Mouse (Mus musculus): ENCODE measurements around the gene Agbl4.

Agbl4 gene

GRCm38 (mm10) chr4:111280936-111281335 lies 883.5 kb downstream of the Agbl4 start:
- no peak for DNase-seq (ENCODE audit: low read depth)

- no peak for DNase-seq (ENCODE audit: low read depth)
Measured at GRCm38 (mm10) chr4:111281836-111282235, 884.4 kb downstream of the Agbl4 start.

GRCm38 (mm10) chr4:111284625-111285024 lies 887.2 kb downstream of the Agbl4 start:
- DNase-seq (ENCODE audit: low read depth) = no peak

- no peak for DNase-seq (ENCODE audit: low read depth)
Measured at GRCm38 (mm10) chr4:111294528-111295241, 897.2 kb downstream of the Agbl4 start.

GRCm38 (mm10) chr4:111306518-111306917 lies 909.1 kb downstream of the Agbl4 start:
- DNase-seq (ENCODE audit: low read depth) = no peak

GRCm38 (mm10) chr4:111307166-111307565 lies 909.7 kb downstream of the Agbl4 start:
- DNase-seq (ENCODE audit: low read depth) = no peak

- DNase-seq (ENCODE audit: low read depth) = no peak
Measured at GRCm38 (mm10) chr4:111307633-111308032, 910.2 kb downstream of the Agbl4 start.

- DNase-seq (ENCODE audit: low read depth) = peak; percentile 6
Measured at GRCm38 (mm10) chr4:111308572-111309288, 911.3 kb downstream of the Agbl4 start.

- no peak for DNase-seq (ENCODE audit: low read depth)
Measured at GRCm38 (mm10) chr4:111327094-111327493, 929.6 kb downstream of the Agbl4 start.

GRCm38 (mm10) chr4:111327760-111328373 lies 930.4 kb downstream of the Agbl4 start:
- peak; percentile 63 for DNase-seq (ENCODE audit: low read depth)

GRCm38 (mm10) chr4:111329501-111329900 lies 932.0 kb downstream of the Agbl4 start:
- no peak for DNase-seq (ENCODE audit: low read depth)

GRCm38 (mm10) chr4:111332864-111333263 lies 935.4 kb downstream of the Agbl4 start:
- DNase-seq (ENCODE audit: low read depth) = no peak

GRCm38 (mm10) chr4:111349965-111350364 lies 952.5 kb downstream of the Agbl4 start:
- no peak for DNase-seq (ENCODE audit: low read depth)

GRCm38 (mm10) chr4:111350615-111351525 lies 953.4 kb downstream of the Agbl4 start:
- no peak for DNase-seq (ENCODE audit: low read depth)

GRCm38 (mm10) chr4:111356584-111357115 lies 959.2 kb downstream of the Agbl4 start:
- DNase-seq (ENCODE audit: low read depth) = no peak

- DNase-seq (ENCODE audit: low read depth) = no peak
Measured at GRCm38 (mm10) chr4:111357176-111357575, 959.7 kb downstream of the Agbl4 start.

GRCm38 (mm10) chr4:111364199-111364598 lies 966.7 kb downstream of the Agbl4 start:
- DNase-seq (ENCODE audit: low read depth) = no peak

- DNase-seq (ENCODE audit: low read depth) = no peak
Measured at GRCm38 (mm10) chr4:111367771-111368170, 970.3 kb downstream of the Agbl4 start.

GRCm38 (mm10) chr4:111377159-111377558 lies 979.7 kb downstream of the Agbl4 start:
- no peak for DNase-seq (ENCODE audit: low read depth)

- no peak for DNase-seq (ENCODE audit: low read depth)
Measured at GRCm38 (mm10) chr4:111378071-111378470, 980.6 kb downstream of the Agbl4 start.

GRCm38 (mm10) chr4:111383101-111383500 lies 985.6 kb downstream of the Agbl4 start:
- no peak for DNase-seq (ENCODE audit: low read depth)

- no peak for DNase-seq (ENCODE audit: low read depth)
Measured at GRCm38 (mm10) chr4:111390736-111391135, 993.3 kb downstream of the Agbl4 start.

All from NIH3T3 (cell line).